Mouse (Mus musculus) stomach, postnatal 0 days (tissue): Measurements from ENCODE around the gene Ly75. TPM values are rescaled to one million over a fixed set of nuclear protein-coding genes. Genes with fewer than 3 reads are reported as not detected.

ENCODE experiments used
- ATAC-seq: fragments of 200-750 bp; cut with Nextera tagmentation; 2 replicates; pipeline ENCODE4 v1.8.0; 2017; ENCODE audit not compliant: low FRiP score, low TSS enrichment
- DNase-seq: peaks from one replicate; pipeline ENCODE4 v3.0.0-alpha.2; 2016; ENCODE audit warnings: low spot score
- H3K27ac ChIP-seq: fragments of 300-500 bp; sonication (generic); replicated peaks from 2 replicates; pipeline ENCODE4 v1.5.1; 2014; ENCODE audit warnings: mild to moderate bottlenecking, control low read depth
- H3K27me3 ChIP-seq: fragments of 300-500 bp; sonication (generic); 2 replicates; pipeline ENCODE4 v1.6.1; 2014; ENCODE audit warnings: low read length; ENCODE audit not compliant: control insufficient read depth, insufficient read depth
- H3K36me3 ChIP-seq: fragments of 300-500 bp; sonication (generic); 2 replicates; pipeline ENCODE4 v1.6.1; 2014; ENCODE audit warnings: low read length, mixed read lengths; ENCODE audit not compliant: control insufficient read depth, insufficient read depth
- H3K4me1 ChIP-seq: fragments of 300-500 bp; sonication (generic); replicated peaks from 2 replicates; pipeline ENCODE4 v1.6.1; 2014; ENCODE audit warnings: antibody characterized with exemption; ENCODE audit not compliant: control insufficient read depth, insufficient read depth
- H3K4me2 ChIP-seq: fragments of 300-500 bp; sonication (generic); replicated peaks from 2 replicates; pipeline ENCODE4 v1.6.1; 2014; ENCODE audit warnings: low read depth, mild to moderate bottlenecking, control low read depth, moderate library complexity
- H3K4me3 ChIP-seq: fragments of 300-500 bp; sonication (generic); 2 replicates; pipeline ENCODE4 v1.5.1; 2014; ENCODE audit warnings: low read depth, low read length, control low read depth
- H3K9ac ChIP-seq: fragments of 300-500 bp; sonication (generic); 2 replicates; pipeline ENCODE4 v1.6.1; 2014; ENCODE audit warnings: mild to moderate bottlenecking, low read length, control low read depth, mixed read lengths
- H3K9me3 ChIP-seq: fragments of 300-500 bp; sonication (generic); 2 replicates; pipeline ENCODE4 v1.6.1; 2016; ENCODE audit warnings: low read length; ENCODE audit not compliant: control insufficient read depth
- CTCF ChIP-seq: IDR thresholded peaks from 2 replicates; pipeline ENCODE4 v1.5.1; 2016; ENCODE audit warnings: antibody characterized with exemption, low read depth, mild to moderate bottlenecking, moderate library complexity
- EP300 ChIP-seq: optimal IDR thresholded peaks from 2 replicates; pipeline ENCODE3; 2016; ENCODE audit warnings: antibody characterized with exemption
- WGBS: fragments of 180-500 bp; shearing (Covaris S2); extraction: QIAGEN DNeasy Blood & Tissue Kit; methylation state at CpG from one replicate; pipeline ENCODE4 v1.1.7; 2014; 5-methylcytosine and 5-hydroxymethylcytosine counted together
- polyA plus RNA-seq: library from polyadenylated mRNA; unstranded; fragments of >200 nt; fragmentation: Nextera tagmentation; extraction: Ambion mirVana; gene quantifications from 2 replicates; pipeline ENCODE4 v1.2.1, GENCODE M21; 2015

The Ly75 gene
- polyA plus RNA-seq, 1 experiment from 2014 or later = 0.23 TPM

DNA sequence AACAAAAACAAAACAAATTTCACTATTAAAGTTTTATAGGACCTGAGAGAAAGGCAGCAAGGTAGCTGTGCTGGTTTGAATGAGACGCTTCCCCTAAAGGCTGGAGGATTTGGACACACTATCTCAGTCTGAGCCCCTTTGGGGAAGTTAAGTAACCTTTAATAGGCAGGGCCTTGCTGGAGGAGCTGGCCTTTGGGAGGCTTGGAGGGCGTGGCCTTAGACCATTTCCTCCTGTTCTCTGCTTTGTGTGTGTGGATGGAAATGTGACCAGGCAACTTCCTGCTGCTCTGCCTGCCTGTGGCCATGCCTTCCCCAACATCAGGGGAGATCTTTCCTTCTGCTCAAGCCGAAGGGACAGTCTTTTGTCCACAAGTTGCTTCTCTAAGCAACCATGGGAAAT is 84.8 kb downstream of the Ly75 start:
- no peak for TF ChIP-seq EP300
- no peak for TF ChIP-seq CTCF
- Histone ChIP-seq H3K9me3 (no peaks in the 10 kb centered on the region), H3K9ac (no peak overlapping the region), H3K4me1 (no peaks in the 10 kb centered on the region), H3K4me3 (no peak overlapping the region), H3K4me2 (no peak overlapping the region), H3K36me3 (no peaks in the 10 kb centered on the region), H3K27ac (no peak overlapping the region), H3K27me3 (no peaks in the 10 kb centered on the region)
- DNase-seq (no peak), ATAC-seq (no peak)
- WGBS = 84% methylated on average over 3 of the region's 3 CpGs

DNA sequence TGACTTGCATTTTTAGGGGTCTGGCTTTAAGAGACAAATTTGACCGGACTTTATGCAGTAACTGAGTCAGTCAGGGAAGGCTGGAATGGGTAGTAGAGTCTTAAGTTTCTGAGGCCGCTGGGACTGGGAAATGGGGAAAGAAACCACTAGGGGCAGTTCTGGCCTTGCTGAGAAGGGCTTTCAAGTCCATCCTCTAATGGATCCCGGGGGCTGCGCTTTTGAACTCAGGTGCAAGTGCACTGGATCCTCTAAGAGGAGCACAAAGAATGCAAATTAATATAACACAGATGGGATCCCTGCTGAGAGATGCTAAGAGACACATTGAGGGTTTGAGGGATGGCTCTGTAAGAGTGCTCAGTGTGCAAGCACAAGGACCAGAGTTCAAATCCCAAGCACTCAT is 91.7 kb downstream of the Ly75 start:
- Histone ChIP-seq H3K4me3 (no peak overlapping the region), H3K4me1 (no peaks in the 10 kb centered on the region), H3K4me2 (no peak overlapping the region), H3K36me3 (no peaks in the 10 kb centered on the region), H3K27me3 (no peaks in the 10 kb centered on the region), H3K9ac (no peak overlapping the region), H3K9me3 (no peaks in the 10 kb centered on the region), H3K27ac (no peak overlapping the region)
- no peak for ATAC-seq
- whole genome bisulfite sequencing = 74% methylated on average over 4 of the region's 4 CpGs
- no peak for DNase-seq
- no peak for TF ChIP-seq CTCF
- TF ChIP-seq EP300 = no peak

DNA sequence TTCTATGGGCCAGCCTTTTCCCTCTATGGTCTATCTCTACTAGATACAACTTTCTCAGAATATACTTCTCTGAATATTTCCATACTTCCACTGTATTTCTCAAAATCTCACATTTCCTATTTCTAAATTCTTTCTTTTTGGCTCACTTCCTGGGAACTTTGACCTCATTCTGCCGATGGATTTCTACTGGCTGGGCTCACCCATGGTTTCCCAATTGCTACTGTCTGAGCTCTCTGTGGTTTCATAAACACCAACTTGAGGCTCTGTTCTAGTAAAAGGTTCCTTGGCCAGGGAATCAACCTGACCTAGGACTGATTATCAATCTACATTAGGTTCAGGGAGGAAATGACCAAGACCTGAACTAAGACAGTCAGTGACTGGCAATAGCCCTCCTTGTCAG is 93.7 kb downstream of the Ly75 start:
- no peak for ATAC-seq

DNA sequence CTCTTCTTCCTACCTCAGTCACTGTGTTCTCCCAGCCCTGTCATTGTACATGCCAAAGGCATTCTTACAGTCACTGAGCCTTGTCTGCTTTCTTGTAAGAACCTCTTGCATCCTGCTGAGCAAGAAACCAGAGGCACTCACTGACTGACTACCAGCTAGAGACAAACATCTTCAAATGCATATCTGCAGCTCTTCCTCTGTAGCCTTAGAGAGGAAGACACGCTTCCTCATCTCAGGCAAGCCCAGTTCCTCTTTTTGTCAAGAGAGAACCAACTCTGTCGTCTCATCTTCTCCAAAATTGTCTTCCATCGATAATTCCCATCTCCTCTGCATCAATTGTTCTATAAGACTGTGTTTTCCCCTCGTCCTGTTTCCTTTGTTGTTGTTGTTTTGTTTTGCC is 94.5 kb downstream of the Ly75 start:
- Histone ChIP-seq H3K4me3 (no peak overlapping the region), H3K36me3 (no peaks in the 10 kb centered on the region), H3K27ac (no peak overlapping the region), H3K9ac (no peak overlapping the region), H3K9me3 (no peaks in the 10 kb centered on the region), H3K4me2 (no peak overlapping the region), H3K4me1 (peaks cover 2% of the 10 kb centered on the region; the same call in 1 of the 2 replicates), H3K27me3 (no peaks in the 10 kb centered on the region)
- no peak for ATAC-seq
- no peak for DNase-seq
- 78% methylated on average over 4 of the region's 4 CpGs for WGBS
- TF ChIP-seq CTCF (no peak), EP300 (no peak)

More for the DNA sequence above, 93.7 kb downstream of the Ly75 start:
- 26% methylated on average over 1 of the region's 1 CpGs for WGBS
- Histone ChIP-seq H3K36me3 (no peaks in the 10 kb centered on the region), H3K4me2 (no peak overlapping the region), H3K4me3 (no peak overlapping the region), H3K4me1 (no peaks in the 10 kb centered on the region), H3K27me3 (no peaks in the 10 kb centered on the region), H3K9ac (no peak overlapping the region), H3K9me3 (no peaks in the 10 kb centered on the region), H3K27ac (no peak overlapping the region)
- no peak for DNase-seq
- TF ChIP-seq CTCF = no peak
- TF ChIP-seq EP300 = no peak

DNA sequence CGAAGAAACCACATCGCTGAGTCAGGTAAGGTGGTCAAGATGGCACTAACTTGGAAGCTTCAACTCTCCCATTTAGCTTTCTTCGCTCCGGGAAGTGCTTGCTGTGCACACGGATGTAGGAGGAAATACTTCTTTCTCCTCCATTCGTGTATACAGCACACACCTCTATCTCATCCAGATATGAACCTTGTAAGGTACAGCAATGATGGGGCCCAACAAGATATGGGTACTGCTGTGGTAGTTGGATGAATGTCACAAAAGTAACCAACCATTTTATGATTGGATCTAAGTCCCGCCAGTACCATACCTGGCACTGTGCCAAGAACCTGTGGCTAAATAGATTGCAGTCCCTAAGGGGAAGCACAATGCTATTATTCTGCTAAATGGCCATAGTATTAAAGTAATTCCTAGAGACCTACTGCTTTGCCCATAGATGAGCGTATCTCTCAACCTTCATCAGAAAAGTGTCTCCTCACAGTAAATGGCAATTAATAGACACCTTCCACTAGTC is 97.9 kb downstream of the Ly75 start:
- Histone ChIP-seq H3K27ac (no peak overlapping the region), H3K9me3 (no peaks in the 10 kb centered on the region), H3K9ac (no peak overlapping the region), H3K4me2 (no peak overlapping the region), H3K36me3 (no peaks in the 10 kb centered on the region), H3K4me1 (peaks cover 2% of the 10 kb centered on the region; the same call in 1 of the 2 replicates), H3K4me3 (no peak overlapping the region), H3K27me3 (no peaks in the 10 kb centered on the region)
- DNase-seq = no peak
- no peak; the same call in 1 of the 2 replicates for ATAC-seq
- 85% methylated on average over 8 of the region's 8 CpGs for WGBS
- no peak for TF ChIP-seq CTCF
- no peak for TF ChIP-seq EP300

DNA sequence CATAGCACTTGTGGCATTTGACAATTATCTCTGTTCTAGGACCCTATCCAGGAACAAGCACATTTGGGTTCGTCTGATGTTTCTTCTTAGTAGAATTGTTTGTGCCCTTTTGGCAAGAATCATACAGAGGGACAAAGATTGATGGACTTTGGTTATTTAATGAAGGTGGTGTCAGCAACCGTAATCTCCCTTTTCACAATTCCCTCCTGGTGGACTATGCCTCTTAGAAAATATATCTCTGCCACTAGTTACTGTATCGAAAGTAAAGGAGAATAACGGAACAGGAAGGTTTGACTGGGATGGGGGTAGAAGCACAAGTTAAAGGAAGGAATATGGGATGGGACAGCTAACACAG is 98.7 kb downstream of the Ly75 start, which contains the start of gene Cd302:
Gene Cd302 (minus strand): TSS at position 22 of the 355 bp plus-strand sequence.
- Histone ChIP-seq H3K27ac (peak within 1 kb of the TSS; percentile 63; the same call in 1 of the 2 replicates), H3K27me3 (no peaks in the 10 kb centered on the region), H3K4me1 (peaks cover 2% of the 10 kb centered on the region; the same call in 1 of the 2 replicates), H3K4me2 (peak within 1 kb of the TSS; percentile 91), H3K9ac (peak within 1 kb of the TSS; percentile 54), H3K9me3 (no peaks in the 10 kb centered on the region), H3K36me3 (no peaks in the 10 kb centered on the region), H3K4me3 (peak within 1 kb of the TSS; percentile 47)
- WGBS = 16% methylated on average over 4 of the region's 4 CpGs
- TF ChIP-seq EP300 (no peak), CTCF (no peak)
- ATAC-seq (0 out of 2 replicates have a peak, but pooled peaks have one; percentile 24), DNase-seq (no peak)
